Comparison of ENCODE assay signal across 26 mouse cellular contexts in genomic region chr15:84188887-84189530, GRCm38 (mm10).
"Had no signal": no experiment of that assay in that cellular context is flagged by ENCODE, and none has a peak within 500 bp of the region (broad histone marks: within the 10 kb centered on the region; RNA-seq: fewer than 3 reads in every experiment).

No protein-coding gene starts in this region.

- H3K9me3 ChIP-seq: heart, embryonic 12.5 days; hindbrain, embryonic 10.5 days; hindbrain, embryonic 12.5 days; intestine, embryonic 15.5 days; limb, embryonic 10.5 days; limb, embryonic 12.5 days; liver, embryonic 13.5 days; liver, embryonic 15.5 days had no signal

- H3K27me3 ChIP-seq: heart, embryonic 12.5 days; hindbrain, embryonic 12.5 days; intestine, embryonic 15.5 days; limb, embryonic 12.5 days; liver, embryonic 15.5 days had no signal

- H3K4me3 ChIP-seq: gastrocnemius, adult 2 months; heart, embryonic 12.5 days; hindbrain, embryonic 10.5 days; hindbrain, embryonic 12.5 days; intestine, embryonic 15.5 days; layer of hippocampus, adult 2 months; left cerebral cortex, adult 2 months; limb, embryonic 10.5 days; limb, embryonic 12.5 days; liver, embryonic 13.5 days; liver, embryonic 15.5 days had no signal

- H3K27ac ChIP-seq: gastrocnemius, adult 2 months; hindbrain, embryonic 10.5 days; hindbrain, embryonic 12.5 days; hindbrain, embryonic 14.5 days; intestine, embryonic 15.5 days; layer of hippocampus, adult 2 months; left cerebral cortex, adult 2 months; limb, embryonic 10.5 days; limb, embryonic 12.5 days; liver, embryonic 13.5 days; liver, embryonic 15.5 days had no signal

- H3K4me2 ChIP-seq: heart, embryonic 12.5 days; hindbrain, embryonic 12.5 days; hindbrain, embryonic 14.5 days; intestine, embryonic 15.5 days; limb, embryonic 12.5 days; liver, embryonic 11.5 days; liver, embryonic 13.5 days; liver, embryonic 15.5 days had no signal

- H3K36me3 ChIP-seq: heart, embryonic 12.5 days; hindbrain, embryonic 10.5 days; hindbrain, embryonic 12.5 days; intestine, embryonic 15.5 days; limb, embryonic 10.5 days; limb, embryonic 12.5 days; liver, embryonic 13.5 days; liver, embryonic 15.5 days had no signal

- DNase-seq: gastrocnemius, adult 2 months; gastrocnemius, postnatal 10 days; gastrocnemius, postnatal 25 days; heart, adult 18-20 months; heart, postnatal 10 days; heart, postnatal 4 days; kidney, adult 18-20 months; kidney, adult 8-10 months; kidney, postnatal 10 days; kidney, postnatal 4 days; liver had no signal

- H3K9ac ChIP-seq: heart, embryonic 12.5 days; hindbrain, embryonic 12.5 days; hindbrain, embryonic 14.5 days; intestine, embryonic 15.5 days; limb, embryonic 12.5 days; liver, embryonic 13.5 days; liver, embryonic 15.5 days had no signal

- ATAC-seq: hindbrain, embryonic 16.5 days; inflammation-experienced regulatory T-cells, adult 6 months; intestine, embryonic 15.5 days; intestine, postnatal 0 days had no signal
